Mouse (Mus musculus): Measurements from ENCODE around the gene Mthfs. TPM values are rescaled to one million over a fixed set of nuclear protein-coding genes. Genes with fewer than 3 reads are reported as not detected.

Mthfs gene
- 8.4 and 10.6 TPM in 2 replicates for polyA plus RNA-seq (2012; rRNA removed)

GRCm38 (mm10) chr9:89210353-89211064 is at the start of gene Mthfs:
Mthfs (plus strand) TSS chr9:89210676.

DNA sequence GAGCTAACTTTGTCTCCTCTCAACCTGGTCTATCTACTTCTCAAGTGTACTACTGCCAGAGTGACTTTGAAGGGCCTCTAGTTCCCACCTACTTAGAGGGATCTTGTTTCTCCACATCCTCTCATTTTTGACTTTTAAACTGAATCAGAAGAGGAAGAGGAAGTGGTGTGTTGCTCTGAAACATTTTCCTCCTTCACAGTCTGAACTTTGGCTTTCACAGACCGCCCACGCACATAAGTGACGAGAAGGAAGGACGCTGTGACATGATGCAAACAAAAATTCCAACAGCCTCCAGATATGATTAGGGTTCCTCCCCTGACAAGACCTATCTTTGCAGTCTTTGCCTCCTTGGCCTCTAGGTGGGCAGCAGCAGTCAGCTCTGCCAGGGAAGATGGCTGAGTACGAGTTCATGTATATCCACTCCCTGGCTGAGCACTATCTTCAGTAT is 11.5 kb upstream of the Mthfs start, which contains the start of the genes Bcl2a1b and Gm29094:
Gene Bcl2a1b, plus strand, starts transcription at position 241 of the 448 bp plus-strand sequence.
Gene Gm29094, plus strand, starts transcription at position 411 of the 448 bp plus-strand sequence.

Other genes starting within 250 kb of the Mthfs start
- gene Trim43b, start 117.8 kb upstream of the Mthfs start, polyA plus RNA-seq (2012; rRNA removed) = not detected in 2 replicates
- gene Bcl2a1b, start 11.5 kb upstream of the Mthfs start, polyA plus RNA-seq (2012; rRNA removed) = 0.95 and 1.5 TPM in 2 replicates
- not detected in 2 replicates for gene Gm29094, start 11.3 kb upstream of the Mthfs start, polyA plus RNA-seq (2012; rRNA removed)

Measured in central nervous system, embryonic 18 days (tissue).